Mouse (Mus musculus) cerebellum, adult 2 months (tissue): ENCODE data around the gene Prdm2. TPM values are rescaled to one million over a fixed set of nuclear protein-coding genes. Genes with fewer than 3 reads are reported as not detected.

Source experiments
- DNase-seq, 2 experiments: peaks; one replicate each; pipeline ENCODE4 v3.0.0; 2021
- H3K27ac ChIP-seq: fragments of 200-500 bp; 2 replicates; pipeline ENCODE4 v1.5.1; 2012; ENCODE audit warnings: low read length, control low read depth, inconsistent platforms; ENCODE audit not compliant: insufficient read depth
- H3K27me3 ChIP-seq: fragments of 200-500 bp; 2 replicates; pipeline ENCODE4 v1.6.1; 2012; ENCODE audit warnings: inconsistent platforms, mild to moderate bottlenecking, low read length, moderate library complexity; ENCODE audit not compliant: control insufficient read depth, insufficient read depth
- H3K4me1 ChIP-seq: fragments of 200-500 bp; 2 replicates; pipeline ENCODE4 v1.6.1; 2011; ENCODE audit warnings: low read length; ENCODE audit not compliant: control insufficient read depth, insufficient read depth
- H3K4me3 ChIP-seq: fragments of 200-500 bp; replicated peaks from 2 replicates; pipeline ENCODE3; 2011; ENCODE audit warnings: mild to moderate bottlenecking, low read depth, low read length, control low read depth; ENCODE audit not compliant: insufficient read depth
- CTCF ChIP-seq: fragments of 200-500 bp; IDR thresholded peaks from 2 replicates; pipeline ENCODE4 v1.5.1; 2011; ENCODE audit warnings: low read depth, mild to moderate bottlenecking, control low read depth, low read length, moderate library complexity, borderline replicate concordance; ENCODE audit not compliant: insufficient read depth
- POLR2A ChIP-seq: fragments of 200-500 bp; IDR thresholded peaks from 2 replicates; pipeline ENCODE4 v1.6.1; 2011; ENCODE audit warnings: low read length, control low read depth, borderline replicate concordance; ENCODE audit not compliant: insufficient read depth
- WGBS: fragments of 180-500 bp; shearing (Covaris S2); methylation state at CpG from one replicate; pipeline ENCODE4 v1.1.7; 2018; 5-methylcytosine and 5-hydroxymethylcytosine counted together
- polyA plus RNA-seq: library from polyadenylated mRNA; depleted of rRNA; stranded (reverse); fragments of >200 nt; gene quantifications from 2 replicates; pipeline ENCODE4 v1.2.3, GENCODE M21; 2012

Prdm2 gene
- polyA plus RNA-seq, 1 experiment: 21.9 TPM

DNA sequence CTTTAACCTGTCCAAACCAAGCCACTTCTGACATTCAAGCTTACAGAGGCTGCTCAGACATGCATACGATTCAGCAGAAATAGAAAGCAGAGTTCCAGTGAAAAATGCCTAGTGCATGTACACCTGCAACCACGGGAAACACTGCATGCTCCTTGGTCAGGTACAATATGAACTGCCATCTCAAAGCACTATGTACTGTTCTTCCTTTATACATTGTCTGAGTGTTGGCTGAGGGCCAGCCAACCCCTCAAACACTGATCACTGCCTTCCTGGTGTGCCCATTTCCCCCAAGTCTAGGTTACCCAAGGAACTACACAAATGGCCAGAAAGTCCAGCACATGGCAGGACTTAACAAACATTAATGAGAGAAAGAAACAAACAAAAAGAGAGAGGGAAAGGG, 53.5 kb downstream of the Prdm2 start:
- Histone ChIP-seq H3K27me3 (no peaks in the 10 kb centered on the region), H3K4me3 (no peak overlapping the region), H3K27ac (no peak overlapping the region), H3K4me1 (peaks cover 18% of the 10 kb centered on the region)
- WGBS: 60% methylated on average over 2 of the region's 2 CpGs
- no peak for TF ChIP-seq POLR2A
- TF ChIP-seq CTCF: no peak
- no peak for DNase-seq

GRCm38 (mm10) chr4:143155871-143156270, 56.9 kb downstream of the Prdm2 start:
- 63% methylated on average over 4 of the region's 4 CpGs for WGBS
- no peak overlapping the region for H3K4me3 ChIP-seq
- no peak for DNase-seq
- no peaks in the 10 kb centered on the region for H3K27me3 ChIP-seq
- peaks cover 21% of the 10 kb centered on the region for H3K4me1 ChIP-seq
- TF ChIP-seq CTCF (no peak), POLR2A (no peak)
- no peak overlapping the region for H3K27ac ChIP-seq

DNA sequence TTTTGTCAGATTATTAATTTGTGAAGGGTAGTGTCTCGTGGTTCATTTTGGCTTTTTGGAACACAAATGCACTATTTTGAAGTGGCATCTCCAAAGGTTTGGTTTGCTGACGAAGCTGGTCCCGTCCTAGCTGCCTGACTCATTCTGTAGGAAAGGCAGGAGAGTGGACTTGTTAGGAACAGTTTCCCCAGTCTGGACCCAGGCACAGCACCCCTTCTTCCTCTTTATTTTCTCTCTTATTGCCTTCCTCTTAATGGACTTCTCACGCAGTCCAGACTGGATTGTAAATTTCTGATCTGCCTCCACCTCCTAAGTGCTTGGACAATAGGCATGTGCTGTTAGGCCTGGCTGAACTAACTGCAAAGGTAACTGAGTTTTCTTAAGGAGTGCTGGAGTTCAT, 57.8 kb downstream of the Prdm2 start:
- WGBS: 54% methylated on average over 4 of the region's 4 CpGs
- H3K27ac ChIP-seq: no peak overlapping the region
- no peak for DNase-seq
- H3K4me1 ChIP-seq: peaks cover 24% of the 10 kb centered on the region
- no peaks in the 10 kb centered on the region for H3K27me3 ChIP-seq
- H3K4me3 ChIP-seq: no peak overlapping the region
- no peak for TF ChIP-seq CTCF
- no peak for TF ChIP-seq POLR2A

- peaks cover 25% of the 10 kb centered on the region for H3K4me1 ChIP-seq
These were observed 58.2 kb downstream of the Prdm2 start for GRCm38 (mm10) chr4:143154571-143154970.

DNA sequence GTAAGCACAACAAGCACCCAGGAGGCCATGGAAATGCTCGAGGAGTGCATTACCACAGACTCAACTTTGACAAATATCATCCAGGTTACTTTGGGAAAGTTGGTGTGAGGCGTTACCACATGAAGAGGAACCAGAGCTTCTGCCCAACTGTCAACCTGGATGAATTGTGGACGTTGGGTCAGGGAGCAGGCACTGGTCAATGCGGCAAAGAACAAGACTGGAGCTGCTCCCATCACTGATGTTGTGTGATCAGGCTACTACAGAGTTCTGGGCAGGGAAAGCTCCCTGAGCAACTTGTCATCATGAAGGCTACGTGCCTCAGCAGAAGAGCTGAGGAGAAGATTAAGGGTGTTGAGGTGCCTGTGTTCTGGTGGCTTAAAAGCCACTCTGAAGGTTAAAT, 60.2 kb downstream of the Prdm2 start:
- Histone ChIP-seq H3K4me3 (no peak overlapping the region), H3K4me1 (peaks cover 25% of the 10 kb centered on the region), H3K27ac (no peak overlapping the region), H3K27me3 (no peaks in the 10 kb centered on the region)
- DNase-seq: no peak
- TF ChIP-seq CTCF: no peak
- no peak for TF ChIP-seq POLR2A
- 83% methylated on average over 5 of the region's 5 CpGs for WGBS

More at GRCm38 (mm10) chr4:143154571-143154970, 58.2 kb downstream of the Prdm2 start:
- WGBS: 69% methylated on average over 6 of the region's 6 CpGs
- Histone ChIP-seq H3K4me3 (no peak overlapping the region), H3K27ac (no peak overlapping the region), H3K27me3 (no peaks in the 10 kb centered on the region)
- DNase-seq: no peak
- TF ChIP-seq CTCF: no peak
- no peak for TF ChIP-seq POLR2A

DNA sequence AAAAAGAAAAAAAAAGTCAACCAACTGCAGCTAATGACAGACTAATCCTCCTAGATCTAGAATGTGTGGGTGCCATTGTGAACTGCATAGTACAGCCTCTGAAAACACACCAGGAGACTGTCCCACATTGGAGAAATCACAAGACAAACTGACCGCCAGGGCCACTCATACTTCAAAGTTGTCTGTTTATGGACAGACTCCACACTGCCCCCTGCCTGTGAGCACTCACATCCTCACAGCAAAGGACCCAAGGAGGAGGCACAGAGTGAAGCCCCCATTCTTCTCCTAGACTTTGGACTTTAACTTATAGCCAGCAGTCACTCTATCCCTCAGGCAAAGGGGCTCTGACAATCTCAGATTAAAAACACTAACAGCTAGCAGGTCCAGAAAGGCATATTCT, 61.5 kb downstream of the Prdm2 start:
- Histone ChIP-seq H3K4me1 (peaks cover 26% of the 10 kb centered on the region), H3K27me3 (no peaks in the 10 kb centered on the region), H3K27ac (no peak overlapping the region), H3K4me3 (no peak overlapping the region)
- DNase-seq: peak; percentile 30 to 37
- TF ChIP-seq CTCF: peak; percentile 63
- no peak for TF ChIP-seq POLR2A
- 36% methylated on average over 1 of the region's 1 CpGs for WGBS

DNA sequence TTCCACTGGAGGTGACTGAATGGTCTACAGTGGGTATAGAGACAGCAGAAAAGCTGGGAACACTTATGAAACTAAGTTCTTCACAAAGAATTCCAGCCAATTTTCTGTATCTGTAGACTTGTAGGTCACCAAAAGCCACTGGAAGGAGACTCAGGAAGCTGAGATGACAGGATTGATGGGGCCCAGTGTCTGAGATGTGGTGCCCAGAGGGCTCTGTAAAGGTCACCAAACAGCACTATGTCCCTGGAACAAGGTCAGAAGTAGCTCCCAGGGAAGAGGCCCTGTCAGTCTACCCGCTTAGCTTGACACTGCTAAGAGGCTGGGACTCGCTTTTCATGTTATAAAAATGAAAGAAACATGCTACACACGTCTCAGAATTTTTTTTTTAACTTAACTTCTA, 65.1 kb downstream of the Prdm2 start:
- Histone ChIP-seq H3K4me3 (no peak overlapping the region), H3K27me3 (no peaks in the 10 kb centered on the region), H3K4me1 (peaks cover 20% of the 10 kb centered on the region), H3K27ac (no peak overlapping the region)
- TF ChIP-seq CTCF (no peak), POLR2A (no peak)
- DNase-seq: no peak
- WGBS: 91% methylated on average over 3 of the region's 3 CpGs

DNA sequence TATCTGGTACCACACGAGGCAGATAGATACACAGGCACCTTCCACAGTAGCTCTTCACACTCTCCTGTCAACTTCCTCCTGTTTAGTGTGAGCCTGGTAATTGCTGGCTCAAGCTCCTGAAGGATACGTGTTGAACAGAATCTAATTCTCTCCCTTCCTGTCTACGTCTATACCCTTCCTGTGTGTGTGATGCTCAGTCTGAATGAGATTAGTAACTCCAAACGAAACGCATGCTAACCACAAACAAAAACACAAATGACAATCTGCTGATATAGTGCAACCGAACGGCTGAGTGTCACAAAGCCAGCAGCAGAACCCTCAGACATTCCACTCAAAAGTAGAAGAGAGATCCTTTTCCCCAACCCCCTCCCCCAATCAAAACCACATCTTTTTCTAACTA, 69.2 kb downstream of the Prdm2 start:
- Histone ChIP-seq H3K27ac (no peak overlapping the region), H3K4me1 (peaks cover 12% of the 10 kb centered on the region), H3K4me3 (no peak overlapping the region), H3K27me3 (no peaks in the 10 kb centered on the region)
- no peak for TF ChIP-seq CTCF
- TF ChIP-seq POLR2A: no peak
- WGBS: 46% methylated on average over 7 of the region's 7 CpGs
- no peak for DNase-seq

DNA sequence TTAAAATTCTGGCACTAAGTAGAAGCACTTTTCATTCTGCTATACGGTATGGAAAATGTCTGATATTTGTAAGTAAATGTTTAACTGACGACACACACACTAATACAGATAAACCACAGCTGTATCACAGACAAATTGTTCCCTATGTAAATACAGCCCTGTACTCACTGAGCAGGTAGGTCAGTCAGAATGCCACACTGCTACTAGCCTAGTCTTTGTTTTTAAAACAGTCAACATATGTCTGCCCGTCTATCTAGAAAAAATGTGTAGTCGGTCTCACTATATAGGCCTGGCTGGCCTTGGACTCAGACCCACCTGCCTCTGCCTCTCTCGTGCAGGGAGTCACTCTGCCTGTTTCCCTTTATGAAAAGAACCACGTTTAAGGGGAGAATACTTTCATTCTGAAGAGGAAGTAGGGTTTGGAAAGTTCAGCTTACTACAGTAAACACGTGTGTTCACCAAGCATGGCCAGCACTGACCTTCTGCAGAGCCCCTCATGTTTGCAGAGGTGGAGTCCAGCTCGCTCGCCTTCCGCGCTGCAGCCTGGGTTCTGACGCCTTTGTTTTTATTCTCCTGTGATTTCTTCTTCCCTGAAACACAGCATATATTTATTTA, 71.0 kb downstream of the Prdm2 start:
- 81% methylated on average over 12 of the region's 12 CpGs for WGBS
- H3K4me1 ChIP-seq: peaks cover under 1% of the 10 kb centered on the region; the same call in 1 of the 2 replicates

More for the DNA sequence above, 71.0 kb downstream of the Prdm2 start:
- Histone ChIP-seq H3K27me3 (no peaks in the 10 kb centered on the region), H3K4me3 (no peak overlapping the region), H3K27ac (no peak overlapping the region)
- DNase-seq: no peak
- no peak for TF ChIP-seq POLR2A
- no peak for TF ChIP-seq CTCF
